Mouse (Mus musculus): ENCODE data around the gene Efhd2. TPM values are rescaled to one million over a fixed set of nuclear protein-coding genes. Genes with fewer than 3 reads are reported as not detected.
A peak's percentile ranks its signal among the peaks of the same experiment; 100 is the strongest.

Efhd2 gene
- total RNA-seq, 2 experiments from 2014 or later: 42.2 to 53.6 TPM

DNA sequence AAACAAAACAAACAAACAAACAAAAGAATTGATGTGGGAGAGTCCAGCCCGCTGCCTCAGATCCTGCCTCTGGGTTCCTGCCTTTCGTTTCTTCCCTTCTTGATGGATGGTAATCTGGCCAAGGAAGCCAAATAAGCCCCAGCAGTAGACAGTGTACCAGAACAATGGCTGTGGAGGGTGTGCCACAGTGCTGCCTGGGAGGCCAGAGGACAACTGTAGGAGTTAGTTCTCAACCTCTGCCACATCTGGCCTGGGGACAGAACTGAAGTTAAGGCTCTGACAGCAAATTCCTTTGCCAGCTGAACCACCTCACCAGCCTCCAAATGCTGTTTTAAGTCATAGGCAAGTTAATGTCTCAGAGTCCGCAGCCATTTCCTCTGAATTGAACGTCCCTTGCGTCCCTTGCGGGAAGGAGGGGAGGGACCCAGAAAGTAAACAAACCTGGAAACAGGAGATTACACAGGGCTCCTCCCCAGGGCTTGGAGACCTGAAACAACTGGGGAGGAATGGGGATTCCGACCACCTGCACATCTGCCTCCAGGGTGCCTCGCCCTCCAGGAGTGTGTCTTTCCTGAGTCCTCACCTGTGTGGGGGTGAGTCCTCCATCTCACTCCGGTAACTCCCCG, 6.7 kb upstream of the Efhd2 start:
- ATAC-seq (replicated peaks; ENCODE audit: poor library complexity): no peak

- no peak for ATAC-seq (replicated peaks; ENCODE audit: poor library complexity)
Measured at GRCm38 (mm10) chr4:141879875-141880274, 5.2 kb upstream of the Efhd2 start.

DNA sequence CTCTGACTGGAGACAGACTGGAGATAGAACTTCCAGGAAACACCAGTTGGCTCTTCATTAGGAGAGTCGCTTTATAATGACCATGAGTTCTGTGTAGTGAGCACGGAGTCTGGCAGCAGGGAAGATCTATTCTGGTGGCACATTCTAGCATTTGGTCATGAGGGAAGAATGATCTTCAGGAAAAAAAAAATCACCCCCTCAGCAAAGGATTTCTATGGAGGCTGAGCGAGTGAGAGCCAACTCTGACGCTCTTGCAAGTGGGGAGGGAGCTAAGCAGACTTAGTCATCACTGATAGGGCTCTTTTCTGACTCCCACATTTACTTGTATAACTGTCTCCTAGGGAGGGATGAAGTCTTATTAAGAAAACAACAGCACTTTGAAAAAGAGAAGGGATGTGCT, 4.4 kb upstream of the Efhd2 start:
- ATAC-seq (replicated peaks; ENCODE audit: poor library complexity): no peak

DNA sequence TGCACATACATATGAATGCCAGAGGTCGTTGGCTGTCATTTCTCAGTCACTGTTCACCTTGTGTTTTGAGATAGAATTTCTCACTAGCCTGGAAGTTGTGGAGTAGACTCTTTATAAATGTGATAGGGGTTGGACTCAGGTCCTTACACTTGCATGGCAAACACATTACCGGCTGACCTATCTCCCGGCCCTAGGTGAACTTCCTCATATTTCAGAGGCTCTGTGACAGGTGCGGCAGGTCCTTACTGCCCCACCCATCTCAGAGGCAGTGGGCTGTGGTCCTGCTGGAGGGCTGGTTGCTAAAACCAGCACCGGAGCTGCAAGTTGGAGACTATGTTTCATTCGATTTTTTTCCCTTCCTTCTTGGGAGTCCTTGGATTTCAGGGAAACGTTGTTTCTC, 3.9 kb upstream of the Efhd2 start:
- no peak for ATAC-seq (replicated peaks; ENCODE audit: poor library complexity)

DNA sequence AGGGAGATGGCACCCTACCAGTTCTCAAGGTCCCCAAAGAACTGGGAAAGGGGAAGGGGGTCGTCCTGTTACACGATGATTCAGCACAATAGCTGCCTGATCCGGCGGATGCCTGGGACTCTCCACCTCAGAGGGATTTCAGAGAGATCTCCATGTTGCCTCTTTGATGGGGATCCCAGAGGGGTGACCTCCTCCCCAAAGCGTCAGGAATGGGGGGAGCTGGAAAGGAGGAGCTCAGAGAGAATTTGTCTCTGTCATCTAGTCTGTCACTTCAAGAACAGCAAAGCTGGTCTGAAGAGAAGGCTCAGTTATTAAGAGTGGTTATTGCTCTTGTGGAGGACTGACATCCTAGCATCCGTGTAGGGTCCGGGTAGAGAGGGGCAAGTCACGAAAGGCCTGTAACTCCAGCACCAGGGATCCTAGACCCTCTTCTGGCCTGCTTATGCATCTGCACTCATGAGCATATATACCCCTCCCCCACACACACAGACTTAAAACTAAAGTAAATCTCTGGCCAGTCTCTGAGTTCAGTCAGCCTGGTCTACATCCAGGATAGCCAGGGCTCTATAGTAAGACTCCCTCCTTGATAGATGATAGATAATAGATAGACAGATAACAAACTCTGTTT, 875 bp upstream of the Efhd2 start:
- ATAC-seq (replicated peaks; ENCODE audit: poor library complexity): no peak

DNA sequence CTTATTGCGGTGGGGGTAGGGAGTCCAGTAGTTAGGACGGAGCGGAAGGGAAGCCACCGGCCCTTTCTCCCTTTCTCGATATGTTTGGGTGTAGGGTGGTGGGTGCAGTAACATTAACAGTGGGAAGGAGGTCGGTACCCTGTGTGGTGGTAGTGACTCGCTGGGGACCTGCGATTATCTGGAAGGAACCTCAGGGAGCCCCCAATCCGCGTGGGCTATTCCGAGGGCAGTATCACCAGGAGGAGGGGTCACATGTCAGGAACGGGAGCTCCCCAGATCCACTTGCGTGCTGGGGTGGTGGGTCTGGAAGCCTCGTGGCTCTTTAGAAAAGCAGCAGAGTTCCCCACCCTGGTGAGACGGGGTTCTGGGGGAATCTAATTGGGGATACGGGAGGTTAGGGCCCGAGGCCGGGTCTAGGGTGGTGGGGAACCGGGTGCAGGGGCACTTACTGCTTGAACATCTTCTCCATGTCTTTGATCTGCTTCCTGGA, 564 bp downstream of the Efhd2 start:
- no peak; the same call in 1 of the 2 replicates for ATAC-seq (replicated peaks; ENCODE audit: poor library complexity)

GRCm38 (mm10) chr4:141872977-141873376, 1.7 kb downstream of the Efhd2 start:
- ATAC-seq (replicated peaks; ENCODE audit: poor library complexity): no peak

DNA sequence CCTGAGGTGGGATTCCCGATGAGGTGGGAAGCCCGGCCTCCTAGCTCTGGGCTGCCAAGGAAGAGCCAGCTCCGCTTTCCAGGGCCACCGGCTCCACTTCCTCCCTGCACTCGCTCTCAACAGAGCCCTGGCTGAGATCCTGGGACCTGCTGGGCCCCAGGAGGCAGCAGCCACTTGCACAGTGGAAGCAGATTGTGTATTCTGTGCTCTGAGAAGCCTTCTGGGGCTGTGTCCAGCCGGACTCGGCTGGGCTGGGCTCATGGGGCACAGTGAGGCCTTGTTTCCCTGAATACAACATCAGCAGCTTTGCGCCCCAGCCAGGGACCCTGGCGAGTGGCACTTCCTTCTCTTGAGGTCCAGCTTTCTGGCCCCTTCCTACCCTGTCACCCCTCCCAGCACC, 2.8 kb downstream of the Efhd2 start:
- no peak for ATAC-seq (replicated peaks; ENCODE audit: poor library complexity)

DNA sequence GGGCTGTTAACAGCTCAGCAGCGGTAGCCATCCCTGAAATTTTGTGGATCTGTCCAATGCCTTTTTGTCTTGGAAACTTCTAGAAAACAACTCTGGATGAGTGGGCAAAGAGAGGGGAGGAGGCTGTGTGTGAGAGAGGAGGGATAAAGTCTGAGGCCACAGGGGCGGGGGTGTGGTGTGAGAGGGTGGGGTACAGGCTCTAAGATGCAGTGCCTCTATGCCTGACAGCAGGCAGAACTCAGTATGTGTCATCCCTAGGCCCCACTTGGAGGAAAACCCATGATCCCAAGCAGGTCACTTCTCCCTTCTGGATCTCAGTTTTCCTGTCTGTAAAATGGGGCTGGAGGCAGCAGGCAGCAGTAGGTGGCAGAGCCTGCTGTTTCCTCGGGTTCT, 3.4 kb downstream of the Efhd2 start:
- ATAC-seq (replicated peaks; ENCODE audit: poor library complexity): no peak

- peak; percentile 38 for ATAC-seq (replicated peaks; ENCODE audit: poor library complexity)
Measured at GRCm38 (mm10) chr4:141870666-141871332, 3.9 kb downstream of the Efhd2 start.

GRCm38 (mm10) chr4:141869436-141870215, 5.1 kb downstream of the Efhd2 start:
- ATAC-seq (replicated peaks; ENCODE audit: poor library complexity): no peak

DNA sequence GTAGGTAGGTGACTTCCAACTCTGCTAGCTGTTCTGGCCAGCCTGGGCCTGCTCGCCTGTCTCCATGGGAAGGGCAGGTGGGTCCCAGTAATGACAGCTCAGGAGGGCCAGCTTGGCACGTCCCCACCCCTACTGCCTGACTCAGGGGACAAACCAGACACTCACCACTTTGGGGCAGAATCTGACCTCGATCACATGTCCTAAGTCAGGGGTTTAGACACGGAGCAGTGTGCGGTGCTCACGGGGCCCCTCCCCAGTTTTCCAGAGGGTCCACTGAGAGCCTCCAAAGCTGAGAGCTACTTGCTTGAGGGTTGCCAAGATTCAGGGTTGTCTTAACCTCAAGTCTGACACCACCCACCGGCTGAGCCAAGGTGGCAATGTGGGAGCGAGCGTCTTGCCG, 6.7 kb downstream of the Efhd2 start:
- no peak for ATAC-seq (replicated peaks; ENCODE audit: poor library complexity)

DNA sequence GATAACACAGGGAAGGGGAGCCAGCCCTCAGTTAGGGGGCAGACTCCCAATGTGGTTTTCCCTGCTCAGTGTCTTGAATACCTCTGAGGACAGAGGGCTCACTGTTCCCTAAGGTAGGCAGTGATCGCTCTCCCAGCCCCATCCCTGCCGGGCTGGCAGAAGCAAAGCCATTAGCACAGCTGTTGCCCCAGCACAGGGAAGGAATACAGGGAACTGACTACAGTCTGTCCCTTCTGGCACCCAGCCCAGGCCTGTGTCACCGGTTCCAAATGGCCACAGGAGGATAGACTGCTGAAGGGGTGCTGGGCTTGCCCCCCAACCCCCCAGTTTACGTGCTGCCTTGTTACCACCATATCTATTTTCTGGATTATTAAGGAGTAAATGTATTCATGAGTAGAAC, 7.2 kb downstream of the Efhd2 start:
- ATAC-seq (replicated peaks; ENCODE audit: poor library complexity): no peak

GRCm38 (mm10) chr4:141866933-141867490, 7.7 kb downstream of the Efhd2 start:
- no peak for ATAC-seq (replicated peaks; ENCODE audit: poor library complexity)

GRCm38 (mm10) chr4:141865600-141865999, 9.1 kb downstream of the Efhd2 start:
- ATAC-seq (replicated peaks; ENCODE audit: poor library complexity): no peak

DNA sequence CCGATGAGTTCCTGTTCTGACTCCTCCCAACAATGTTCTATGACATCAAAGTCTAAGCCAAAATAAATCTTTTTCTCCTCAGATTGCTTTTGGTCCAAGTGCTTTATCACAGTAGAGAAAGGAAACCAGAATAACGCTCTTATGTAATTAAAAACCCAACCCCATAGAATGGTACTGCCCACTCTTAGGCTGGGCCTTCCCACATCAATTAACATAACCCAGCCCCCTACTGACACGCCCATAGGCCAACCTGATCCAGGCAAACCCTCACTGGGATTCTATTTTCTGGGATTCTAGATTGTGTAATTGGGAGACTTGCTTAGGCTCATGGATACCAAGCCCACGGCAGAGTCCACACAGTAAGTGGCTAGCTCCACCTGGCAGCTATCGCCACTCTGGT, 9.7 kb downstream of the Efhd2 start:
- ATAC-seq (replicated peaks; ENCODE audit: poor library complexity): no peak

DNA sequence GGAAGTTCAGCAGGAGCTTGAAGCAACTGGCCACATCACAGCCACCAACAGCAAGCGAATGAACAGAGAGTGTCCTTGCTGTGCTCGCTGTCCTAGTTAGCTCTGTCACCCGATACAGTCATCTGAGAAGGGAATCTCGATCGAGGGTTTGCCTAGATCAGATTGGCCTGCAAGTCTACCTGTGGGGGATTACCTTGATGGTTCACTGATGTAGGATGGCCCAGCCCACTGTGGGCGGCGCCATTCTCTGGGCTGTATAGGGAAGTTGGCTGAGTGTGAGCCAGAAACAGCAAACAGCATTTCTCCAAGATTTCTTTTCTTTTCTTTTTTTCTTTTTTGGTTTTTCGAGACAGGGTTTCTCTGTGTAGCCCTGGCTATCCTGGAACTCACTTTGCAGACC, 10.2 kb downstream of the Efhd2 start:
- no peak for ATAC-seq (replicated peaks; ENCODE audit: poor library complexity)

- ATAC-seq (replicated peaks; ENCODE audit: poor library complexity): no peak
Measured at GRCm38 (mm10) chr4:141863726-141864280, 10.9 kb downstream of the Efhd2 start.

GRCm38 (mm10) chr4:141862867-141863266, 11.9 kb downstream of the Efhd2 start:
- ATAC-seq (replicated peaks; ENCODE audit: poor library complexity): no peak

DNA sequence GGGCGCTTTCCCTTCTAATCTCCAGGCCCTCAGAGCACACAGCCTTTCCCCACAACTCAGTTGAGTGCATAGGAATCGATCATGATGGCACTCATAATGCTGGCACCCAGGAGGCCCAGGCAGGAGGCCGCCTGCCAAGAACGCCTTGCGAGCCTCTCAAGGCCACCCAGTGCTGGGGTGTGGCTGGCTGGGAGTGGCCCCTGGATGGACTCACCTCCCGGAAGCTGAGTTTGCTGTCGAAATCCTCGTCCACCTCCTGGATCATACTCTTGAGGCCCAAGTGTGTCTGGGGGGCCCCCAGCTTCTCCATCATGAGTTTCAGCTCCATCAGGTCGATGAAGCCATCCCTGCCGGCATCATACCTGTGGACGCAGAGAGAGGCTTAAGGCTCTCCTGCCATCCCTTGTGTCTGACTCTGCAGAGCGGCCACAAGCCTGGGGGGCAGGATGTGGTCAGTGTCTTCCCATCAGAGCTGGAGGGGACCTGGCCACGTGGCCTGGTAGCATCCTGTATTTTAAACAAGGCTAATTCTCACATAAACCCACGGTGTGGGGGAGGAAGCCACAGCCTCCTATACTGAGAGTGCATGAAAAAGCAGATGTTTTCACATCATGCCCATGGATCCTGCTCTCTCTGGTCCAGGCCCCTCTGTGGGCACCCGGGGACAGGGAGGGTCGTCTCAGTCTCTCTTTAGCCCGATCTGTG, 13.0 kb downstream of the Efhd2 start:
- ATAC-seq (replicated peaks; ENCODE audit: poor library complexity): 0 out of 2 replicates have a peak, but pooled peaks have one; percentile 7
